Mouse (Mus musculus) 3T3-L1 (cell line): ENCODE results near the gene Prkag1.

Source experiments
- DNase-seq: peaks from one replicate; pipeline ENCODE4 v3.0.0-alpha.2; 2015; ENCODE audit warnings: low read depth, low spot score

Prkag1 gene

DNA sequence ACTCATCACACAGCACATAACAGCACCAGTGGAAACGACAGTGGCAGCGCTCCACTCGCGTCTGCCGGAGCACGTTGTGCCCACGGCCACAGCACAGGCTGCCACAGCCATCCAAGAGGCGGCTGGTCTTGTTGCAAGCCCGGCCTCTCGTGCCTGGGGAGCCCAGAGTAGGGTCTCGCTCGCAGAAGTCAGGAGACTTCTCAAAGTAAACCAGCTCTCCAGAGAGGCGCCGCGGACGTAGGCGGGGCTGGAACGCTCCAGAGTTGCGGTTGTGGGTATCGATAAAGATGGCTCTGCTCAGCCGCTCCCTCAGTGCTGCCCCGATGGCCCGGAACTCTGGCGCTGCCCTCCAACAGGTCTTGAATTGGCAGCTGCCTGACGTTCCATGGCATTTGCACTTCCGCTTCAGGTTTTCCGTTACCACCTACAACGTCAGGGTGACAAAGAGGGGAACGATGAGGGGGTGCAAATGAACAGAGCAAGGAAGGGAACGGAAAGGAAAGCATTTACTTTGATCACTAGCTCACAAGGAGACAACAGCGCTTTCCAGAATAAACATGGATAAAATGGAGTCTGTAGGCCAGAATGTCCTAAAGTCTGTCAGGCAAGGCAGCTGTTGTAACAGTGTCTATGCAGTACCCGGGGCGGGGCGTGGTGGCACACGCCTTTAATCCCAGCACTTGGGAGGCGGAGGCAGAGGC, 58.7 kb downstream of the Prkag1 start:
- no peak for DNase-seq

GRCm38 (mm10) chr15:98771813-98772425, 59.4 kb downstream of the Prkag1 start:
- no peak for DNase-seq

GRCm38 (mm10) chr15:98768259-98768658, 63.1 kb downstream of the Prkag1 start:
- DNase-seq: peak; percentile 65

DNA sequence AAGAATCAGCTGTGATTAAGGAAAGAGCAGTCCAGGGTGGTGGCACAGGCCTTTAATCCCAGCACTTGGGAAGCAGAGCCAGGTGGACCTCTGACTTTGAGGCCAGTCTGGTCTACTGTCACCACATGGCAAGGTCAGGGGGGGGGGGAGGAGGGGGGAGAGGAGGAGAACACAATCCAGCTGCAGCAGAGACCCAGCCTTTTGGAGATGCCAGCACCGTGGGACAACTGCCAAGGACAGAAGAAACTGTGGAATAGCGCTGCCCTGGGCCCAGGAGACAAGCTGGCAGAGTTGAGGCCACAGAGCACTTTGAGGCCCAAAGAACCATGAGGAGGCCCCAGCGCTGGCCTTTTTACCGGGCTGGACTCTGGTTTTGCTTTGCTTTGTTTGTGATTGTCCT, 65.4 kb downstream of the Prkag1 start:
- DNase-seq: no peak
